Mouse (Mus musculus): ENCODE measurements at regions not wholly inside any gene's neighbourhood (a gene's known extent, or its start where the extent isn't known, plus 50 kb on each side); places are given as distances from the start of the nearest gene placed in this dataset.

DNA sequence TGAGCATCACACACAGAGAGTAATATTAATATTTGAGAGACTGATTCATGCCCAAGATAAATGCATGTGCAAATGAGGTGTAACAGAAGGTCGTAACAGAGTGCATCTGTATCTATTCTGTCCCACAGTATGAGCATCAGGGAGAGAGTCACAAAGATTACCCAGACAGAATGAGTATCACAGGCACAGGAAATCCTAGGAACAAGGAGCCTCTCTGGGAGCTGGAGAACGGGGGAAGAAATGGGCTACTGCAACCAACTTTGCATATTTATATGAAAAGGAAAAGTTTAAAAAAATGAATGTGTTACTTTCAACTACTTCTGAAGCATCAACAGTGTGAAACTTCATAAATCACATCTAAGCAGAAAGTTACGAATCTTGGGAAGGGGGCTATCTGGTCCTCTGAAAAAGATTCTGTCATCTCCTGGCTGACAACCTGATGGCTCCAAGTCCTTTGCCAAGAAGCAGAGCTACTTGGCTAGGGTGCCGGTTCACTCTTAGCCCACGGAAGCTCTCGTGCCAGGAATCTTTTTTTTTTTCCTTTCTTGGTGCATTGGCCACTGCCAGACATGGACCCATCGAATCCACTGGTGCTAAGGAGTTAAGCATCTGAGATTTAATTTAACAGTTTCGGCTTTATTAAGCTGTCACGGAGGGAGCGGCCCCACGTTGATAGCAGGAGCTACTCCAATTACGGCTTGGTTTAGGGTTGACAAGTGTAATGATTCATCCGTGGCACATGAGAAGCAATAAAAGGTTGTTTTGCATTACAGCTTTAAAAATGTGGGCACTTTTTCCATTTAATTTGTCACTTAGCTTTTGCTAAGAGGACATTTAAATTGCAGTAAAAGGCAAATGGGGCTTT is 277.6 kb upstream of the Smim15 start:
- no peak overlapping the region for H3K4me3 ChIP-seq (ENCODE audit: insufficient read depth in 1 of 2, low read depth in 1 of 2, low read length in 2 of 2, poor library complexity in 1 of 2, severe bottlenecking in 1 of 2)
- no peak for DNase-seq (ENCODE audit: low read depth, low spot score)
- no peaks in the 10 kb centered on the region for H3K9me3 ChIP-seq (ENCODE audit: control insufficient read depth, insufficient read depth, low read depth, low read length)
- H3K36me3 ChIP-seq (ENCODE audit: control insufficient read depth, insufficient read depth, low read length, poor library complexity, severe bottlenecking): peaks cover 4% of the 10 kb centered on the region
- no peaks in the 10 kb centered on the region for H3K4me1 ChIP-seq (ENCODE audit: control insufficient read depth in 2 of 2, insufficient read depth in 2 of 2, low read length in 2 of 2, poor library complexity in 1 of 2)
- TF ChIP-seq MAFK (IDR thresholded peaks at IDR 0.05; ENCODE audit: insufficient read depth, low read depth, low read length): no peak
- no peak for TF ChIP-seq ZNF384 (IDR thresholded peaks at IDR 0.05; ENCODE audit: low read depth, low read length)
- no peak for TF ChIP-seq CHD2 (IDR thresholded peaks at IDR 0.05; ENCODE audit: low read depth, low read length)
- no peak for TF ChIP-seq HCFC1 (IDR thresholded peaks at IDR 0.05; ENCODE audit: borderline replicate concordance, insufficient read depth, low read length)
- TF ChIP-seq ZC3H11A (IDR thresholded peaks at IDR 0.05; ENCODE audit: borderline replicate concordance, low read depth, low read length): no peak
- in situ Hi-C loops (cut with MboI; ENCODE audit: low sequenced_read_pairs in 2 of 2, unreplicated experiment in 2 of 2): no loop called here
- no peak overlapping the region for H3K27ac ChIP-seq (ENCODE audit: insufficient read depth, low read depth, low read length, poor library complexity, severe bottlenecking)
- H3K9ac ChIP-seq (ENCODE audit: insufficient read depth, low read depth, low read length, poor library complexity, severe bottlenecking): no peak overlapping the region

DNA sequence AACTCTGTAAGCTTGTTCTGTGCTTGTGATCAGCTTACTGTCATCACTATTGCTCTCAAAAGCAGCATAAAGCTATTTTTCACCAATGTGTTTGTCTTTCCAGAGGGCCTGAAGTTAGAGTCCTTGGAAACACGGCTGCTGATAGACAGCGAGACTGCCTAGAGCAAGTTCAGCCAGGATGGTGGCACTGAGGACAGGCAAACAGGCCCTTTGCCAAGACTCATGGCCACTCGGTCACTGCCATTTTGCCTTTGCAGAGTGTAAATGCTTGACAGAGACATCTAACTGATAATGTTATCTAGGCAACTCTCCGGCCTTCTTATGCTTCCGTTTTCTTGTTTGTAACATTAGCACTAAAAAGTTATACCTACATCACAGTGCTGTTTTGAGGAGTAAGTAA is 280.3 kb upstream of the Smim15 start:
- in situ Hi-C loops (cut with MboI; ENCODE audit: low sequenced_read_pairs in 2 of 2, unreplicated experiment in 2 of 2): no loop called here
- Histone ChIP-seq H3K9ac (ENCODE audit: insufficient read depth, low read depth, low read length, poor library complexity, severe bottlenecking) (no peak overlapping the region), H3K4me3 (ENCODE audit: insufficient read depth in 1 of 2, low read depth in 1 of 2, low read length in 2 of 2, poor library complexity in 1 of 2, severe bottlenecking in 1 of 2) (no peak overlapping the region), H3K27ac (ENCODE audit: insufficient read depth, low read depth, low read length, poor library complexity, severe bottlenecking) (no peak overlapping the region), H3K9me3 (ENCODE audit: control insufficient read depth, insufficient read depth, low read depth, low read length) (no peaks in the 10 kb centered on the region), H3K36me3 (ENCODE audit: control insufficient read depth, insufficient read depth, low read length, poor library complexity, severe bottlenecking) (peaks cover 2% of the 10 kb centered on the region; the same call in 1 of the 2 replicates), H3K4me1 (ENCODE audit: control insufficient read depth in 2 of 2, insufficient read depth in 2 of 2, low read length in 2 of 2, poor library complexity in 1 of 2) (no peaks in the 10 kb centered on the region)
- TF ChIP-seq ZNF384 (IDR thresholded peaks at IDR 0.05; ENCODE audit: low read depth, low read length) (no peak), CHD2 (IDR thresholded peaks at IDR 0.05; ENCODE audit: low read depth, low read length) (no peak), ZC3H11A (IDR thresholded peaks at IDR 0.05; ENCODE audit: borderline replicate concordance, low read depth, low read length) (no peak), MAFK (IDR thresholded peaks at IDR 0.05; ENCODE audit: insufficient read depth, low read depth, low read length) (no peak), HCFC1 (IDR thresholded peaks at IDR 0.05; ENCODE audit: borderline replicate concordance, insufficient read depth, low read length) (no peak)
- no peak for DNase-seq (ENCODE audit: low read depth, low spot score)

DNA sequence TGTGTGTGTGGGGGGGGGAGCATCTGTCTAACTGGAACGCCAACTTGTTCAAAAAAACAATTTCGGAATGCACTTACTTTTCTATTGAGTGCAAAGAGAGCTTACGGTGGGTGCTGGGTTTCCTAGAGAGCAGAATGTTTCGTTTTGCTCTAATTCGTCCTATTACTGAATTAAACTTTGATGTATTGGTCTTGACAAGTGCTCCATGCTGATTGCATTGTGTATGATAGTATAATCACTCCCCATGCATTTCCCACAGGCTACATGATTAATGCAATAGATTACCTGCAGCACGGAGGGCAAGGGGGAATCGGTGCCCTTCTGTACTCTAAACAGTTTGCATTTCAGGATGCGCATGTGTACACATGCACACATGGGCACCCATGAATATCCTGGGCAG is 283.7 kb upstream of the Smim15 start:
- DNase-seq (ENCODE audit: low read depth, low spot score): no peak
- in situ Hi-C loops (cut with MboI; ENCODE audit: low sequenced_read_pairs in 2 of 2, unreplicated experiment in 2 of 2): no loop called here

DNA sequence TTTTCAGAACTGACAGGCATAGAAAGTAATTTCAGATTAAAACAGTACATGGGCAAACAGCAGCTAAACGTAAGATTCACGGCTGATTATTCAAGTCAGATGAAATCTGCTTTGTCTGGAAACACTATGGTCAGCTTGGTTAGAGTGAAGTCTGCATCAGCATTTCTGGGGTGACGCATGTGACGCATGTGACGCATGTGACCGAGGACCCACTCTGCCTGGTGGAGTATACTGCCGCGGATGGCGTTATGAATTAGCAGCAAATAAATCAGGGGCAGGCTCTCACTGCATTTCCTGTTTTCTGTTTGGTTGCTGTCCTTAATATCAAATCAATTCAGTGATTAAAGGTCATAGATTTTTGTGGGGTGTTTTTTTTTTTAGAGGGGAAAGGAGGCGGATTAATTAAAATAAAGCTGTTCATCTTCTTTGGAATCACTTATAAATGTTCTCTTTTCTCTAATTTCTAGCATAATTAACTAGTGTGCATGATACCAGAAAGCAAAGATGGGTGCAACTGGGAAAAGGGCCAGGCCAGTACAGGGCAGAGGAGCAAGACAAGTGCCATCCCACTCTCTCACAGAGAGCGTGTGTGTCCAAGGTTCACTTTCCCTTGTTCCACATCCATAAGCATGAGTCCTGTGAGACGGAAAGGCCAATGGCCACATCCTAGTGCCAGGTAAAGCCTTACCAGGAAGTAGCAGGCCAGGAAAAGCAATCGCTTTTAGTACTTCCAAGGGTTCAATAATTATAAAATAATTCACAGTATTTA is 285.7 kb upstream of the Smim15 start:
- Histone ChIP-seq H3K9me3 (ENCODE audit: control insufficient read depth, insufficient read depth, low read depth, low read length) (no peaks in the 10 kb centered on the region), H3K9ac (ENCODE audit: insufficient read depth, low read depth, low read length, poor library complexity, severe bottlenecking) (no peak overlapping the region), H3K4me1 (ENCODE audit: control insufficient read depth in 2 of 2, insufficient read depth in 2 of 2, low read length in 2 of 2, poor library complexity in 1 of 2) (no peaks in the 10 kb centered on the region), H3K27ac (ENCODE audit: insufficient read depth, low read depth, low read length, poor library complexity, severe bottlenecking) (no peak overlapping the region), H3K4me3 (ENCODE audit: insufficient read depth in 1 of 2, low read depth in 1 of 2, low read length in 2 of 2, poor library complexity in 1 of 2, severe bottlenecking in 1 of 2) (no peak overlapping the region), H3K36me3 (ENCODE audit: control insufficient read depth, insufficient read depth, low read length, poor library complexity, severe bottlenecking) (peaks cover 2% of the 10 kb centered on the region; the same call in 1 of the 2 replicates)
- no peak for TF ChIP-seq HCFC1 (IDR thresholded peaks at IDR 0.05; ENCODE audit: borderline replicate concordance, insufficient read depth, low read length)
- no peak for TF ChIP-seq CHD2 (IDR thresholded peaks at IDR 0.05; ENCODE audit: low read depth, low read length)
- DNase-seq (ENCODE audit: low read depth, low spot score): no peak
- in situ Hi-C loops (cut with MboI; ENCODE audit: low sequenced_read_pairs in 2 of 2, unreplicated experiment in 2 of 2): no loop called here

More for the DNA sequence above, 283.7 kb upstream of the Smim15 start:
- Histone ChIP-seq H3K9me3 (ENCODE audit: control insufficient read depth, insufficient read depth, low read depth, low read length) (no peaks in the 10 kb centered on the region), H3K9ac (ENCODE audit: insufficient read depth, low read depth, low read length, poor library complexity, severe bottlenecking) (no peak overlapping the region), H3K36me3 (ENCODE audit: control insufficient read depth, insufficient read depth, low read length, poor library complexity, severe bottlenecking) (peaks cover 2% of the 10 kb centered on the region; the same call in 1 of the 2 replicates), H3K4me3 (ENCODE audit: insufficient read depth in 1 of 2, low read depth in 1 of 2, low read length in 2 of 2, poor library complexity in 1 of 2, severe bottlenecking in 1 of 2) (no peak overlapping the region), H3K27ac (ENCODE audit: insufficient read depth, low read depth, low read length, poor library complexity, severe bottlenecking) (no peak overlapping the region), H3K4me1 (ENCODE audit: control insufficient read depth in 2 of 2, insufficient read depth in 2 of 2, low read length in 2 of 2, poor library complexity in 1 of 2) (no peaks in the 10 kb centered on the region)
- TF ChIP-seq HCFC1 (IDR thresholded peaks at IDR 0.05; ENCODE audit: borderline replicate concordance, insufficient read depth, low read length) (no peak), MAFK (IDR thresholded peaks at IDR 0.05; ENCODE audit: insufficient read depth, low read depth, low read length) (no peak), ZC3H11A (IDR thresholded peaks at IDR 0.05; ENCODE audit: borderline replicate concordance, low read depth, low read length) (no peak), ZNF384 (IDR thresholded peaks at IDR 0.05; ENCODE audit: low read depth, low read length) (no peak), CHD2 (IDR thresholded peaks at IDR 0.05; ENCODE audit: low read depth, low read length) (no peak)
